Mouse (Mus musculus): ENCODE data around the gene Mlf1.

- TF ChIP-seq POLR2A (IDR thresholded peaks at IDR 0.05; ENCODE audit: low read depth, low read length) (no peak), CTCF (IDR thresholded peaks at IDR 0.05; ENCODE audit: extremely low read depth, insufficient read depth, insufficient read length, insufficient replicate concordance) (no peak)
Observed at GRCm38 (mm10) chr3:67375063-67375462, 1.2 kb downstream of the Mlf1 start, which contains the start of gene Gm17402.
